Mouse (Mus musculus): ENCODE measurements at regions not wholly inside any gene's neighbourhood (a gene's known extent, or its start where the extent isn't known, plus 50 kb on each side); places are given as distances from the start of the nearest gene placed in this dataset.

- DNase-seq (ENCODE audit: low read depth, low spot score): peak; percentile 82
Measured at GRCm38 (mm10) chr5:42270286-42271076, 202.7 kb downstream of the Gm16223 start.

GRCm38 (mm10) chr5:42272001-42272400 is 204.2 kb downstream of the Gm16223 start:
- peak; percentile 94 for DNase-seq (ENCODE audit: low read depth, low spot score)

DNA sequence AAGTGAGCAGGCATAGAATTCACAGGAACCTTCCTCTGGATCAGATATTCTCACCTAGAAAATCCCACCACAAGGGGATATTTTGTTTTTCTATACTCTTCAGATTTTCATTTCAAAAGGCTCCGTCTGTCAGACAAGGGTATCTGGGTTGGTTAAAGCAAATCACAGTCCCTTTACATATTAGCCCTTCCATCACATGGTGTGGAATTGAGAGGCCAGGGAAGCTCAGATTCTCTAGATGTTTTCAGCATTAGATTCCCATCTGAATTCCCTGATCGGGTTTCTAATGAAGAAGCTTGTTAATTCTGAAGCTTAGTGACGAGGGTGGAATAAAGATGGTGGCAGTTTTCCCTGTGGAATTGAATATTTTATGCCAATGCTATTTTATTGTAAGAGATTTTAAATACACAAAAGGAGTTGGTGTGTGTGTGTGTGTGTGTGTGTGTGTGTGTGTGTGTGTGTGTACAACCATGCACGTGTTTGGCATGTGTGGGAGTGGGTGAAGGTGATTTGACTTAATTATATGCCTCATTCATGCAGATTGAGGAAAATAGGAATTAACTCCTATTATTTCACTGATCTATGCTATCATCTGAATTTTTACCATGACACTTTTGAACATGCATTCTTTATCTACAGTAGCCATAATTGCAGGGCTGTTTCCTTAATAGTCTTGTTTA is 211.0 kb downstream of the Gm16223 start:
- no peak for DNase-seq (ENCODE audit: low read depth, low spot score)

All from brain, adult 2 months (tissue).